Mouse (Mus musculus): ENCODE measurements around the gene Hcrtr1.

The Hcrtr1 gene

DNA sequence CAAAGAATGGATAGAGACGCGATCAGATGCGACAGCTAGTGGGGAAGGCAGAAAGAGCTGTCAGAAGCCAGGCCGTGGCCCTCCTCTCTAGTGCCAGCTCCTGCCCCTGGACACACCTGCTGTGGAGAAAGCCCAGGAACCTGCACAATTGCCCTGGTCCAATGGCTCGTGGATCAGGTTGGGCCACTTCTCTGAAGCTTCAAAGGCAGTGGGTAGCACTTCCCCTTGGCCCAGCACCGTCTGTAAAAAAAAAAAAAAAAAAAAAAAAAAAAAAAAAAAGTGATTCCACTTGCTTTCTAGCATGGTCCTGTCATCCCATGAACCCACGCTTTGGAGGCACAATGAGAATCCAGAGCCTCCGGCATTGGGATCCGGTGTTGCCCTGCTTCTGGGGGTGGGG lies 28.7 kb upstream of the Hcrtr1 start:
- DNase-seq (ENCODE audit: low spot score), result no peak

DNA sequence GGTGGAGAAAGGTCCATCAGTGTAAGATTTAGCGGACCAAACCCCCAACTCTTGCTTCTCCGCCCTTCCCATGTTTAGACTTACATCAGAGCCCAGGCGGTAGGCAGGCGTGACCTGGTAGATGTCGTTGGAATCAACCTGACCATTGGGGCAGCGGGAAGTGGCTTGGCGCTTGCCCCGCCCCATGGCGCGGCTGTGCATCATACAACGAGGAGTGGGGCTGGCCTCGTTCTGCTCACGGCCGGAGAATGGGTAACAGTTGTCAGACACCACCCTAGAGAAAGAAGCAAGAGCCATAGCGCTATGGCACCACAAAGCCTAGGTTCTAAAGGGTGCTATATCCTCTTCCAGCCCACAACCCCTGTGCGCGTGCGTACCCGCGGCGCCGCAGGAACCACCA lies 28.2 kb upstream of the Hcrtr1 start:
- no peak for DNase-seq (ENCODE audit: low spot score)

DNA sequence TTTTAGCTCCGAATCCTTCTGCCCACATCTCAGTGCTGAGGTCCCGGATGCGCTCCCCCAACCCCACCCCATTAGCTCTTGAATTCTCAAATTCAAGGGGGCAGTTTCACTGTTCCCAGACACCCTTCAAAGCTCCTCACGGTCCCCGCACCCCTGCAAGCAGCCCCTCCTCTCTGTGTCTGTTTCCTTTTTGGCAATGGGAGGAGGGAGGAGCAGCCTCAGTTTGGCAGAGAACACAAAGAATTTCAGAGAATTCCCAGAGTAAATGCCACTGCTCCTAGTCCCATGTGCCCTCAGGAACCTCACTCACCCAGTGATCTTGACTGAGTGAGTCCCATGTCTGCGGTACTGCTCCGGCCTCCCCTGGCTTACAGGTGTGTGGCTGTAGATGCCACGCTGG lies 27.4 kb upstream of the Hcrtr1 start:
- no peak for DNase-seq (ENCODE audit: low spot score)

DNA sequence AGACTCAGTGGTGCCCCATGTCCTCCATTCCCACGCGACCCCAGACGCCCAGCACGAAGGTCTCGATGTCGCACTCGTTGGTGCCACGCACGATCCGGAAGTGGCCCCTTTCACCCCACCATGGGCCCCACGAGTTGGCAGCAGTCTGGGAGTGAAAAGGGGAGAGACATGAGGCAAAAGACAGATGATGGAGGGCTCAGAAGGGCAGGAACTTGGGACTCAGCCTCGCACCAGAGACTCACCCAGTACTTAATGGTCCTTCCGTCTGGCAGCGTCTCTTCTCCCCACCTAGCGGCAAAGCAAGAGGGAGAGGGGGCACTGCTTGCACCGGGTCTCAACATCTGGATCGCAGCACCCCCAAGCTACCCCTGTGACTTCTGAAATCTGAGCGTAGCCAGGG lies 26.9 kb upstream of the Hcrtr1 start:
- DNase-seq (ENCODE audit: low spot score), result no peak

DNA sequence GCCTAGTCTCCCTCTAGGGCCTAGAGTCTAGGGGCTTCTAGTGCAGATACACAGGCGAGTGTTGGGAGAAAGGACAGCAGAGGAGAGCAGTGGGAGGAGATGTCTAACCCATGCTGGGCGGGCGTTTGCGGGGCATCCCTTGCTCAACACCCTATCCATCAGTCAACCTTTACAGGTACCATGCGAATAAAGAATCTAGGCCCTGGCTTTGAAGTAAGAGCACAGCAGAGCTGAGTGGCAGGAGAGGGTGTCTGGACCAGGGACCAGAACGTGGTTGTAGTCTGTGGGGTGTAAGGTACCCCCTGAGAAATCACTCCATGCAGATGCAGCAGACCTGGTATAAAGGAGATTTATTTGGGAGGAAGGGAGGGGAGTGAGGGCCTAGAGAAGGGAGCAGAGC lies 25.0 kb upstream of the Hcrtr1 start:
- no peak for DNase-seq (ENCODE audit: low spot score)

DNA sequence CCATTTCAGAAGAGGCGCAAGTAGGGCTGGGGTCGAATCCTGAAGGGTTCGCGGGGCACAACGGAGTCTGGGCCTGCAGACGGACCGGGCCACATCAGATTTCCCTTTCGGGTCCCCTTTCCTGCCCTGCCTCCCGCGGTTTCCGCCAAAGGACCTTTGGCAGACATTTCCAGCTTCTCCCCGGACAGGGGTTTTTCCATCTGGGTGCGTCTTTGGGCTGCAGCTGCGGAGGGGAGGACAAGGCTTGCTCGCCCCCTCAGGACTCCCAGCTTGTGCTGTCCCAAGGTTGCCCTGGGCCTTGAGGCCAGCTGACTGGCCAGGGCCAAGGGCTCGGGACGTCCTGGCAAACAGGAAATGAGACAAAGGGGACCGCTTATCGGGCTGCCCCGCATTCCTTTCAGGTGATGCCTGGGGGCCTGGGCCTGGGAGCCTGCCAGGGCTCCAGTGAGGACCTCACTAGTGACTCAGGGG lies 24.3 kb upstream of the Hcrtr1 start:
- DNase-seq (ENCODE audit: low spot score), result no peak

DNA sequence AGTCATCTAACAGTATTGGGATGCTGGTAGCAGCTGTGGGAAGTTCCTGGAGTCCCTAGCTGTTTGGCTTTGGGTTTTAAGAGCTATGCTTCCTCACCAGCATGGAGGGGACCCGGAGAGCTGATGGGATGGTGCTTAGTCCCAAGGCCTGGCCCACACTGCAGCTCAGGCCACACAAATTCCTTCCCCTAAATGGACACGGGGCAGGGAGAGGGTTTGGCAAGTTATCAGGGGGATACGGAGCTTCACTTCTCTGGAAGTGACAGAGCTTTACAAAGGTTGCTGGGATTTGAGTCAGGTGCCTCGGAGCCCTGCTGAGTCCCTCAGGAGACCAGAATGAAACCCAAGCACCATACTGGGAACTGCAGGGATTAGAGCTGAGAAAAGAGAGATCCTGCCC lies 22.2 kb upstream of the Hcrtr1 start:
- DNase-seq (ENCODE audit: low spot score), result no peak

DNA sequence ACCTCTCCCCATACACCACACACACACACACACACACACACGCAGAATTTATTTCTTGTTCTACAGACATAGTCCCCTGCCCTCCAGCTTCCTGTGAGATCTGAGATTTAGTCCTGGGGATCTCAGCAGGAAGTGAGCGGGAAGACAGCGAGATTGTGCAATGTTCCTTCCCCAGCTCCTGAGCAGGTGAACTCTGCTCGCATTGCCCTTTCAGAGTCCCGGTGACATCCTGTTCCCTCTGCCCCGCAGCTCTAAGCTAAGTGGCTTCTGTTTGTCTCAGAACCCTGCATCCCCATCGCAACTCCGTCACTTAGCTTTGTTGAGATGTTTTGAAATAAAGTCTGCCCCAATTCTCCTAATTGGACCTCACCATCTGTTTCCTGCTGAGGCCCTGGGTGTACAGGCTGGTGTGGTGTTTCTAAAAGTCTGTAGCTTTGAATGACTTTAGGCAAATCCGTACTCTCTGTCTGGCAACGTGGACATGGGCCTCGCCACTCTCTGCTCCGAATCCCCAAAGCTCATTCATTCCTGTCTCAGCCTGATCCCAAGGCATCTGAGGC lies 17.7 kb upstream of the Hcrtr1 start:
- DNase-seq (ENCODE audit: low spot score), result no peak

DNA sequence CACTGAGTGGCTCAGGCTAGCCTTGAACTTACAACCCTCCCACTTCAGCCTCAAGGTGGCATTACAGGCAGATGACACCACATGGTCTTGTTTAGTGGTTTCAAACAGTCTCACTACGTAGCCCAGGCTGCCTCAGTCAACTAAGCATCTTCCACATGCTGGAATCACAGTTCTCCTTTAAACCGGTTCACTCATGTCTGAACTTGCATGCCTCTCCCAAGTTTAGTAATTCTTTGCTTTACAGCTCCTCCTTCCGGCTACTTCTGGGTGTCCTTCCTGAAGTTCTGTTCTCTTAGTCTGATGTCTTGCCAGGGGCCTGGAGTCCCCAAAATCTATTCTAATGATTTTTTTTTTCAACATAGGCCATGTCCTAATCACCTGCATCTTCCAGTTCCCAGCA lies 15.1 kb upstream of the Hcrtr1 start:
- DNase-seq (ENCODE audit: low spot score), result peak; percentile 51

DNA sequence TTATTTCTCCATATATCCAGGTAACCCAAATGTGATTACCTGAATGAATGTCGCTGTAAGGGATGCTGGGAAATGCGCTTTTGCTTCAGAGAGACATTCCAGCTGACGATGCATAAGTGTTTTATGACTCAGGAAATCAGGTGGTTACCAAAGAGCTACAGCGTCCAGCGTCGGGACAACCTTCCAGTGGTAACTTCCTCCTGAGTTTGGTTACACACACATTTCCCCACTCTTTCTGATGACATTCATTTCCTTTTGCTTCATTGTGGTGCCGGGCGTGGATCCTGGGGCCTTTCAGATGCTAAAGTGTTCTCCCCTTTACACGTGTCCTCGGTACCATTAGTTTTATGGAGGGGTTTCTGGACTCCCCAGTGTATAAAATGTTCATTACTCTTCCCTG lies 9.2 kb upstream of the Hcrtr1 start:
- DNase-seq (ENCODE audit: low spot score), result no peak

DNA sequence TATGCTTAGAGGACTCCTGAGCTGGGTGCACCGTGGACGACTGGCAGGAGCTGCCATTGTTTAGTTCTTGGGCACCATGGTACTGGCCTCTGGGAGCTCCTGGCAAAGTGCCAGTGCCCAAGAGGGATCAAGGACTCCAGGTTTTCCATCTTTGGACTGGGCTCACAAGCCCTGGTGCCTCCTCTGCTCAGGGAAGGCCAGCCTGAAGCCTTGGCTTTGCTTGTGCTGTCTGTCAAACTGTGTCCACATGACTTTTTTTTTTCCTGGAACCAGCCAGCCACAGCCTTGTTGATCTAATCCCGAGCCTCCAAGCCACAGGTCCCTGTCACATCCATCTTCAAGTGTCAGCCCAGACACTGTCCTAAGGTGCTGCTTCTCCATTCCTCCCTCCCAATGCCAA lies 2.6 kb upstream of the Hcrtr1 start:
- peak; percentile 10 for DNase-seq (ENCODE audit: low spot score)

DNA sequence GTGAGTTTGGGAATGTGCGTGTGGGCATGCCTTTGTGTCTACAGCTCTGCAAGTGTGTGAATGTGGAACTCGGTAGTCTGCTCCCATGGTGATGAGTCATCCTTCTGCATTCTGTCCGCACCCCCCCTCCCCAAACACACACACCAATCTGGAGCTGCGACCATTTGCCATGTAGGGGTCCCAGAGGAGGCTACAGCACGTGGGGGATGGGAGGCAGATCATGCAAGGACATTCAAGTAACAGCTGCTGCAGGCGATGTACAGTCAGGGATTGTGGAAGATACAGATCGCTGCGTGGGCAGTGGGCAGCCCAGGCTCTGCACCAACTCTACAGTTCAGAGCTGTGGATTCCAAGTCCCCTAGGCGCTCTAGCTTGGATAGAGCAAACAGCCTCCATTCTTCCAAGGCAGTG lies 1.8 kb upstream of the Hcrtr1 start:
- DNase-seq (ENCODE audit: low spot score), result no peak

DNA sequence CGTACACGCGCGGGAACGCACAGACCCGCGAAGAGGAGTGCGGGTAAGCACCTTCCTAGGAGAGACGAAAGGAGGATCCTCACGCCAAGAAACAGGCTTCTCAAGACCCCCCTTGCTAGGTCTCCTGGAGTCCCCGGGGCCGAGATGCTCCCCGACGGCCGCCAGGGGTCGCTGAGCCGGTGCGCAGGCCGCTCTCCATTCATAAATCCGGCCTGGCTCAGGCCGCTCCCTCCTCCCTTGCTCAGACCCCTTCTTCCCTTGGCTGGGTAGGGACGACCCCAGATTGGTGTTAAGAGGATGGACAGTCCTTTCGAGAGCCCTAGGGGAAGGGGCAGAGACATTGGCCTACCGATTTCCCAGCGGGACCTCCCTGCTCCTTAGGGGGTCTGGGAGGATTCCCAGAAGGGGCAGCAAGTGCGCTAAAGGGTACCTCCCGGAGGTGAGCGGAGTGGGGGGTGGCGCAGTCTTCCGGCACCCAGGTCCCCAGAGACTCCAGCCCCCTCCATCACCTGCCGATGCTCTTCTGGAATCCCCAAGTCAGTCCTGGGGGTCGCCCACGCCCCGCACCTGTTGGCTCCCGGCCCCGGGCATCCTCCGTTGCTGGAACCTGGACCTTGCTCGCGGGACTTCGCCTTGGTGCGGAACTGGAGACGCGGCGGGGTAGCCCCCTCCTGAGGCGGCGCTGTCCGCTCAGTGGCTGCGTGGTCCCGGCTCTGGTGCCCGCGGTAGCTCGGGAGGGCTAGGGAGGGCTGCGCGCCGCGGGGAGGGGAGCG lies 532 bp downstream of the Hcrtr1 start:
- DNase-seq (ENCODE audit: low spot score), result no peak

DNA sequence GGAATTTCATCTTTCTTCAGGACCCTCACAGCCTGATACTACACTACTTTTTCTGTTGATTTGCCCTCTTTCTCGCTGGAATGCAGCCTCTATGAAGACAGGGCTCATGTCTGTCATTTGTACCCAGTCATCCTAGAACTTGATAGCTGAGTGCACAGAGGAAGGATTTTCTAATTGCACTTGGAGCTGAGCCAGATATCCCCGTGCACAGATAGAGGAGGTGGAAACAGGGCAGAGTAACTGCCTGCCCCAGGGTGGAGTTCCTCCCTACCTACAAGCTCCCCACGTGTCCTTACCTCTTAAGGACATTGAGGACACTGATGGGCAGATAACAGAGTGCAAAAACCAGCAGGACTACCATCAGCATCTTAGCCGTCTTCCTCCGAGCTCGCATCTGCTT lies 5.8 kb downstream of the Hcrtr1 start:
- no peak for DNase-seq (ENCODE audit: low spot score)

DNA sequence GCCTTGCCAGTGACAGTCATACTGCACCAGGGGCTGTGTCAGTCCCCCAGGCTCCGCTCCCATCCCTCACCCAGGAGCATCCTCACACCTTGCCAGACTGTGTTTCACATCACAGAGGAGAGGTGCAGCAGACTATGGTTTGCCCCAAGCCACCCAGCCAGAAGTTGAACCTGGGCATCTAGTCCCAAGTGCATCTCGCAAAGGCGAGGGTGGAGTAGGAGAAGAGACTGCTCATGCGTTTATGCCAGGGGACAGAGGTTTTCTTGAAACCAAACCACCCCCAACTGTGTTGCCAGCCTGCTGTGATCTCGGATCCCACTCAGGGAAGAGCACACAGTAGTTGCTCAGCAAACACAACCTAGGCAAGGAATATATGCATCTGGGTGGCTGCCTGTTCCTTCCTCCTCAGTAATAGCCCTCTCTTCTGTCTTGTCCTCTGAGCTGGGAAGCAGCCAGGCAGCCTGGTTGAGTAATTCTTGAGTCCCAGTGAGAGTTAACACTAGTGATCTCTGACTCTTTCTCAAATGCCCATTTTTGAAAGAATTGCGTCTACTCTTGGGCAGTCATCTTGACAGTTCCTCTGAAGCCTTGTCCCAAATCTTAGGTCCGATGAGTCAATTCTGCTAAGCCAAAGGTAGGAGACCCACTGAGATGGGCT lies 7.6 kb downstream of the Hcrtr1 start:
- peak; percentile 84 for DNase-seq (ENCODE audit: low spot score)

DNA sequence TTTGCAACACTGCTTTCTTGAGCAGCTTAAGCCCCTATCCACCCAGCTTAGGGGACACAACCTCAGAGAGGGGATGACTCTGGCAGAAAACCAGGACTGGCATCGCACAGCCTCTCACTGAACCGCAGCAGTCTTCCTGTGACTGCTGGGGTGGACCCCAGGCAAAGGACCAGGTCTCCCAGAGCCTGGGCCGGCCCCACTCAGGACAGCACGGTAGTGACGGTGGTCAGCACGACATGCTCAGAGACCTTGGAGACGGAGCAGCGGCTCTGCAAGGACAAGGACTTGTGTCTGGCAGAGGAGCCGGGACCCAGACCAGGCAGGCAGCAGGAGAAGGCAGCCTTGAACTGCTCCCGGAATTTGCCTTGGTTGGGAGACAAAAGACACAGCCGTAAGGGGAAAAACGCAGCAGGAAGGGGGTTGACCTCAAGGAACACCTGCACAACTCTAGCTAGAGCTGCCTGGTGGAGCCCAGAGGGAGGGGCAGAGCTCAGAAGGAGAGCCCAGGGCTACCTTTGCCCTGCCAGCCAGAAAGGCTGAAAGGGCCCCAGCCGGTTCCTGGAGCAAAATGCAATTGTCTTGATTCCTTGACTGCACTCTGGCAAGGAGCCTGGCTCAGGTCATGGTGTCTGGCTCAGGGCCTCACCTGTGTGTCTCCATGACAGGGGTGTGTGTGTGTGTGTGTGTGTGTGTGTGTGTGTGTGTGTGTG lies 8.4 kb downstream of the Hcrtr1 start:
- DNase-seq (ENCODE audit: low spot score), result no peak

DNA sequence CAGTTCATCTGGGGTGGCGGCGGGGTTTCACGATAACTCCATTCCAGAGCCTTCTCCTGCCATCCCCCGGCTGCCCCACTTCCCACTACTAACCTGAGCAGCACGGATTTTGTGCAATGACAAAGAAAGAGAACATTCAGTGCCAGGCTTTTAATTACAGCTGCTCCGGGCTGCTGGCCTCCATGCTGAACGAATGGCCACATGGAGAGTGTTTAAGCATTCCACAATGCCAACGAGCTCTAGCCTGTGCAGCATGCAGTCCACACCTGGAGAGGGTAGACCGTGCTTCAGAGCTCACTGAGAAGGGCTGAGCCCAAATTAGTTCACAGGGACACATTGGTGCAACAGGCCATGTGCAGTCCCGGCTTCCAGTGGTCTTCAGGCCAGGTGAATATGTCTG lies 9.1 kb downstream of the Hcrtr1 start:
- DNase-seq (ENCODE audit: low spot score), result no peak

DNA sequence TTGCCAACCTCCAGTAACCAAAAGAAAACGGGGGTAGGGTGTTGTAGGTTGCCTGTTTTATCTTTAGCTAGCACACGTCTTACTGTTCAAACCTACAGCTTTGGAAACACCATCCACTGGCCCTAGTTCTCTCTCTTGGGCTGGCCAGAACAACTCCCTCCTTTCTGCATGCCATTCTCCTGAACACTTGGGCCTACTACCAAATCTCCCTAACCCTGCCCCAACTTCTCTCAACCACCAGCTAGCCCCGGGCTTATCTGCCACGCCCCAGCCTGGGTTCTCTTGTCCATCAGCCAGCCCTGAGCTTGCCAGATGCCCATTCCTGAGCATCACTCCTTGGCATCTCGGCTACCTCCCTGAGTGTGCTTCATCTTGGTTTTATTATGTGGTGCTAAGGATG lies 10.3 kb downstream of the Hcrtr1 start:
- no peak for DNase-seq (ENCODE audit: low spot score)

DNA sequence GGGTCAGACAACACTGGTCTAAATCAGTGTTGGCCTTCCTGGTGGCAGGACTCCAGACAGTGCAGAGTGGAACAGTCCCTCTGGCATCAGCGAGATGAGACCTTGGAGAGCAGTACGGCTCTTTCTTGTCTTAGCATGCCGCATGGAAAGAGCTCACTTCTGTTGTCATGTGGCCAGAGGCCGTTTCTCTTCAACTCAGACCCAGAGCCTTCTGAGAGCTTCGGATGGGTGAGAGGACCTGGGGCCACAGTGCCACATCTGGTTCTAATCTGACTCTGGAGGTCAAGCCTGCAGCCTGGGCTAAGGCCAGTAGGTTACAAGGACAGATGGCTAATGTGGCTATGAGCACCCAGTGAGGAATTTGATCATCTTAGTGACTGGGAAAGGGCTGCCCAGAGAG lies 13.2 kb downstream of the Hcrtr1 start:
- DNase-seq (ENCODE audit: low spot score), result peak; percentile 78

DNA sequence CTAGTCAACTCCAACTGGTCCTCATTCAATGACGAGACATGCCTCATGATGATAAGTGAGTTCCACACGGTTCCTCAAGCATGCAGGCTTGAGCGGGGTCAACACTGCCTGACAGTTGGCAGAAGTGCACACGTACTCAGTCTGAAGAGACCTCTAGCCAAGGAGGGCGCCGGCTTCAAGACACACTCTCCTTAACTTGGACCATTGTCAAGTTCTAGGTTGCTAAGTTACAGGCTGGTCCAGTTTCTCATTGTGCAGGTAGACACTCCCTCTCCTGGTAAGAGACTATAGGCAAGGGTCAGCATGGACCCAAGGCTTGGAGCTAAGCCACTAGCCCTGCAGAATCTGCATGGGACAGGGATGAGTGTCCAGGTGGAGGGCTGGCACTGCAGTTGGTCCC lies 14.0 kb downstream of the Hcrtr1 start:
- no peak for DNase-seq (ENCODE audit: low spot score)

DNA sequence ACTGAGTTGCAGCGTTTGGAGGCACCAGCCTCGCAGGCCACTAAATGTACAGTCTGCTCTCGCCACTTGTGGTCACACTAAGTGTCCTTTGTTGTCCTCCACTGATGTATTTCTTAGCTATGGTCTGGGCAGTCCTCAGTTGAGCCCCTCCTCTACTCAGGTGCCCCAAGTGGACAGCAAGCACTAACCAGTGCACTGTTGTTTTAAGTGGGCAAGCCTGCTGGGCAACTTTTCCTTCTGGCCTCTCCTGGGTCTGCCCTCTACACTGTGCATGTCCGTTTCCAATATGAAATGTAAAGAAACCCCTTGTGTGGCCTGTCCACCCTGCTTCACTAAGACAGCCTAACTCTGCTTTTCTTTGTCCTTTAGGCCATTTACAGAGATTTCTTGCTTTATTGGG lies 15.0 kb downstream of the Hcrtr1 start:
- DNase-seq (ENCODE audit: low spot score), result no peak

DNA sequence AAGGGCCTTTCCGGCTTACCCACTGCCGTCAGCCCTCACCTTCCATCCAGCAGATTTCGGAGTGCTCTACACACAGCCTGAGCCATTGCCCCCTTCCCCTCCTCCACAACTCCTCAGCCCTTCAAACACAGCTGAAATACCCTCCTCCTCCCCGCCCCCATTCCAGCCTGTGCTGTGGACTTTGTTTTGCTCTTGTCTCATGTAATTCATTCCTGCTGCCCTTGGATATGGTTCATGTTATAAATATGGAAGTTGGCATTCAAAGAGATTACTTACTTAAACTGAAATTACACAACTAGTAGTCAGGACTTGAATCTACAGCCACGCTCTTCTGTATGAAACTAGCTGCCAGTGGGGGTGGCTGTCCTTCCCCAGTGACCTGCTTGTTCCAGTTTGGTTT lies 16.1 kb downstream of the Hcrtr1 start:
- DNase-seq (ENCODE audit: low spot score), result peak; percentile 59

DNA sequence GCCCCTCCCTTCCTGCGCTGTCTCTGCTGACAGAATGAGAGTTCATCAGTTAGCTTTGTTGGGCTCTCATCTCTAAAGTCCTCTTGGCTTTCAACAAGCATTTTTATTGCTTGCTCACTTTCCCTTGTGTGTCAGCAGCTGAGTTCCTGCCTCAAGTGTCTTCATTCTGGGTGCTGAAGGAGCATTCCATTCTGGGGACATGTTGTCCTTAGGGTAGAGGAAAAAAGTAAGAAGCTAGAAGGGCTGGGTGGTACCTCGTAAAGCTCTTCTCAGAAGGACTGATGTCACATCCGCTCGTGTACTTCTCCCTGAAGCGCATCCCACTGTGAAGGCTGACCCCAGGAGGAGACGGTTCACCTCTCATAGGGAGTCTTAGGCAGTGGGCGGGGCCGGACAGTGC lies 17.6 kb downstream of the Hcrtr1 start:
- DNase-seq (ENCODE audit: low spot score), result no peak

Data from adipocyte (in vitro differentiated cells).